Mouse (Mus musculus) layer of hippocampus, postnatal 14 days (tissue): ENCODE results near the gene Gpr137b. TPM values are rescaled to one million over a fixed set of nuclear protein-coding genes. Genes with fewer than 3 reads are reported as not detected.
"Not testable (repeated sequence)": the region's sequence is repeated elsewhere in the genome, so short reads cannot be mapped to it uniquely, and the experiment has no call there.

ENCODE experiments used
- DNase-seq, 2 experiments: peaks; one replicate each; pipeline ENCODE4 v3.0.0; 2021 to 2022; ENCODE audit warnings: low spot score in 2 of 2, mixed read lengths in 1 of 2
- long read RNA-seq, 2 experiments: library from polyadenylated mRNA; stranded (forward); transcript quantifications; one replicate each; pipeline ENCODE4 v2.0.0; 2021
- total RNA-seq, 2 experiments: library from RNA; stranded (reverse); gene quantifications; 2 replicates each; pipeline ENCODE4 v1.2.3; 2021

The Gpr137b gene
- 10 to 100 TPM; 22.8 to 23.7 TPM for total RNA-seq
- long read RNA-seq, experiment 1, transcript Gpr137b-201 (7 exons, 2,971 nt) = major isoform, 13 of 17 reads
- long read RNA-seq, experiment 1, partial matches to known transcripts = 1 of 17 reads
- long read RNA-seq, experiment 1, other reads (novel, unspliced or antisense) = 1 of 17 reads
- long read RNA-seq, experiment 2, transcript Gpr137b-201 (7 exons, 2,971 nt) = major isoform, 18 of 28 reads
- long read RNA-seq, experiment 2, partial matches to known transcripts = 0 of 28 reads
- long read RNA-seq, experiment 2, other reads (novel, unspliced or antisense) = 3 of 28 reads

- DNase-seq = peak; percentile 57 to 66
Measured at GRCm38 (mm10) chr13:13393228-13394095, at the start of gene Gpr137b. Gene Gpr137b, minus strand, starts transcription at chr13:13394014.

GRCm38 (mm10) chr13:13438112-13438953 lies 44.5 kb upstream of the Gpr137b start:
- DNase-seq = not testable (repeated sequence)

- not testable (repeated sequence) for DNase-seq
Measured at GRCm38 (mm10) chr13:13437460-13438015, 43.7 kb upstream of the Gpr137b start, which contains the start of gene Nid1. Gene Nid1, plus strand, starts transcription at chr13:13437551.

- DNase-seq = not testable (repeated sequence)
Measured at GRCm38 (mm10) chr13:13436161-13436560, 42.3 kb upstream of the Gpr137b start.

- not testable (repeated sequence) for DNase-seq
Measured at GRCm38 (mm10) chr13:13423301-13423700, 29.5 kb upstream of the Gpr137b start.

GRCm38 (mm10) chr13:13418859-13419258 lies 25.0 kb upstream of the Gpr137b start:
- DNase-seq = not testable (repeated sequence)

- DNase-seq = not testable (repeated sequence)
Measured at GRCm38 (mm10) chr13:13416007-13416337, 22.2 kb upstream of the Gpr137b start.

GRCm38 (mm10) chr13:13415120-13416006 lies 21.5 kb upstream of the Gpr137b start:
- peak; percentile 34 to 63 for DNase-seq

- DNase-seq = no peak
Measured at GRCm38 (mm10) chr13:13414206-13414605, 20.4 kb upstream of the Gpr137b start.

GRCm38 (mm10) chr13:13405511-13405910 lies 11.7 kb upstream of the Gpr137b start:
- not testable (repeated sequence) for DNase-seq

- not testable (repeated sequence) for DNase-seq
Measured at GRCm38 (mm10) chr13:13404517-13405155, 10.8 kb upstream of the Gpr137b start.

- not testable (repeated sequence) for DNase-seq
Measured at GRCm38 (mm10) chr13:13403839-13404238, 10.0 kb upstream of the Gpr137b start.

- DNase-seq = not testable (repeated sequence)
Measured at GRCm38 (mm10) chr13:13403366-13403765, 9.6 kb upstream of the Gpr137b start.

GRCm38 (mm10) chr13:13402818-13403217 lies 9.0 kb upstream of the Gpr137b start:
- DNase-seq = not testable (repeated sequence)

- not testable (repeated sequence) for DNase-seq
Measured at GRCm38 (mm10) chr13:13400851-13401250, 7.0 kb upstream of the Gpr137b start.

- DNase-seq = not testable (repeated sequence)
Measured at GRCm38 (mm10) chr13:13394096-13394395, 232 bp upstream of the Gpr137b start.

- not testable (repeated sequence) for DNase-seq
Measured at GRCm38 (mm10) chr13:13378168-13378859, 15.5 kb downstream of the Gpr137b start.

- no peak for DNase-seq
Measured at GRCm38 (mm10) chr13:13377180-13377579, 16.6 kb downstream of the Gpr137b start.

GRCm38 (mm10) chr13:13373965-13374364 lies 19.8 kb downstream of the Gpr137b start:
- DNase-seq = not testable (repeated sequence)
